Mouse (Mus musculus) liver, adult 2 months (tissue): ENCODE results near the gene Ppm1l.

Experiments used
- CTCF ChIP-seq: fragments of 200-500 bp; IDR thresholded peaks from 2 replicates; pipeline ENCODE4 v1.5.1; 2011; ENCODE audit warnings: low read depth, low read length, control low read depth
- POLR2A ChIP-seq: fragments of 200-500 bp; IDR thresholded peaks from 2 replicates; pipeline ENCODE4 v1.6.1; 2011; ENCODE audit warnings: low read length, control low read depth; ENCODE audit not compliant: insufficient read depth; ENCODE audit errors: extremely low read depth

GRCm38 (mm10) chr3:69290844-69291243 lies 25.8 kb upstream of the Ppm1l start:
- TF ChIP-seq POLR2A (no peak), CTCF (no peak)
